Mouse (Mus musculus): ENCODE data around the gene Syngap1. TPM values are rescaled to one million over a fixed set of nuclear protein-coding genes. Genes with fewer than 3 reads are reported as not detected.
A peak's percentile ranks its signal among the peaks of the same experiment; 100 is the strongest.

Syngap1 gene
- total RNA-seq, 2 experiments from 2014 or later, result 452 to 471 TPM

DNA sequence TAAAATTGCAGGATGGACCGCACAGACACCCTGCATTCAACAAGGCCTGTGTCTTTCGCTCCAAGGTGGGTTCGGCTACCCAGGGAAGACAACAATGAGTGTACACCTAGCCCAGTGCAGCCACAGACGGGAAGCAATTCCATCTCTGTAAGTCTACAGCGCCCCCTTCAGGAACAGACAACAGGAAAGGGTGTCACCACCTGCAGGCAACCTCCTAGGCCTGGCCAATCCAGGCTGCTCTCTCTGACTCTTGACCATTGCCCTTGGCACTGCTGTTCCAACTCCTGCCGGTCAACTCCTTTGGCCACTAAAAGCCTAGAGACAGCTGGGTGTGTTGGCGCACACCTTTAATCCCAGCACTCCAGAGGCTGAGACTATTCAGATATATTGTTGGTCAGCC, 60.1 kb downstream of the Syngap1 start:
- Histone ChIP-seq H3K27ac (no peak overlapping the region), H3K4me3 (no peak overlapping the region)
- DNase-seq (ENCODE audit: extremely low spot score in 1 of 2, low spot score in 2 of 2), result no peak
- intact Hi-C loops (cut with DNase I), result no loop called here
- TF ChIP-seq CTCF (IDR thresholded peaks at IDR 0.05), result peak; percentile 17

DNA sequence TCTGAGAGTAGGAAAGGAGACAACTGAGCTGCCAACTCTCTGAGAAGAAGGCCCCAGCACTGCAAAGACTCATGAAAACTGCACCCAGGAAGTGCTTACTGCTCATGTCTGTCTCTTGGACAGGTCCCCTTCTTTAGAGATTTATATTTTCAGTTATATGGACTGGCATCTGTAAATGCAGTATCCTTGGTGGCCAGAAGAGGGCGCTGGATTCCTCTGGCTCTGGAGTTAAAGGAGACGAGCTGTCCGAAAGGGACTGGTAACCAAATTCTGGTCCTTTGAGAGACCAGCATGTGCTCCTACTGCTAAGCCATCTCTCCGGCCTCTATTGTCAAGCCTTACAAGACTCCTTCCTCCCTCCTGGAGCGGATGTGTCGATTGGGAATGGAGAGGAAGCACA, 60.8 kb downstream of the Syngap1 start:
- Histone ChIP-seq H3K27ac (no peak overlapping the region), H3K4me3 (no peak overlapping the region)
- no peak for DNase-seq (ENCODE audit: extremely low spot score in 1 of 2, low spot score in 2 of 2)
- intact Hi-C loops (cut with DNase I), result no loop called here
- peak; percentile 56 for TF ChIP-seq CTCF (IDR thresholded peaks at IDR 0.05)

DNA sequence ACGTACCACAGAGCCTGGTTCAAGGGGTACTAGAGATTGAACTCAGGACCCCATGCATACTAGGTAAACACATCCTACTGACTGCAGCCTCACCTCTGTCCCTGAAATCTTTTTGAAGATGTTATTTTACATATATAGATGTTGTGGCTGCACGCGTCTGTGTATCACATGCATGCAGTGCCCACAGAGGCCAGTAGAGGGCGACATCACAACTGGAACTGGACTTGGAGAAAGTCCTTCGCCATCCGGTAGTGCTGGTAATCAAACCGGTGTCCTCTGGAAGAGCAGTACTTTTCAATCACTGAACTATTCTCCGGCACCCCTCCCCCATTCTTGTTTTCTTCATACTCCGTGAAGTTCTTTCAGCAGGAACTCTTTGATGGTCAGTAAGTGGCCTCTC, 63.4 kb downstream of the Syngap1 start:
- DNase-seq (ENCODE audit: extremely low spot score in 1 of 2, low spot score in 2 of 2), result no peak

DNA sequence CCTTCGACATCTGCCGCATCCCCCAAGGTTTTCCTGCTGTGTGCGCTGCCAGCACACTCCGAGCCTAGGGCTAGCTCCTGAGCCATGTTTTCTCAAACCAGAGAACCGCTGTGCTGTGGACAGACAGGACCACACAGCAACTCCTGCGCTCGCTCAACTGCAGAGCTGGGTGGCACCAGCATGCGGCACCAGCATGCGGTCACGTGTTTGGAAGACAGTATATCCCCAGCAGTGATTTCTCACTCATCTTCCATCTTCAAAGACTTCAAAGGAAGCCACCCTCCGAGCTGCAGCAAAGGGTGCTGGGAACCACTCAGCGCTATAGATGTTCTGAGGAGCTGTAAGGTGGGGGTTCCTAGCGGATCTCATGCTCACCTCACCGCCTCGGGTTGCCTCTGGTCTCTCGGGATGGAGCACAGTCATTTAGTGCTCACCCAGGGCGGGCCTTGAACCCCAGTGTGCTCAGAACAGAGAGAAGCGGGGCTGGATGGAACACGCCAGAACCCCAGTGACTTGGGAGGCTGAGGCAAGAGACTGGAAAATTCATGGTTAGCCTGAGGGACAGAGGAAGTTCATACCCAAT, 63.9 kb downstream of the Syngap1 start:
- no peak overlapping the region for H3K4me3 ChIP-seq
- H3K27ac ChIP-seq, result peak overlapping the region; percentile 22; the same call in 1 of the 2 replicates
- intact Hi-C loops (cut with DNase I), result no loop called here
- DNase-seq (ENCODE audit: extremely low spot score in 1 of 2, low spot score in 2 of 2), result no peak
- TF ChIP-seq CTCF (IDR thresholded peaks at IDR 0.05), result no peak

More for the DNA sequence above, 63.4 kb downstream of the Syngap1 start:
- Histone ChIP-seq H3K27ac (no peak overlapping the region), H3K4me3 (no peak overlapping the region)
- intact Hi-C loops (cut with DNase I), result no loop called here
- TF ChIP-seq CTCF (IDR thresholded peaks at IDR 0.05), result peak; percentile 70

DNA sequence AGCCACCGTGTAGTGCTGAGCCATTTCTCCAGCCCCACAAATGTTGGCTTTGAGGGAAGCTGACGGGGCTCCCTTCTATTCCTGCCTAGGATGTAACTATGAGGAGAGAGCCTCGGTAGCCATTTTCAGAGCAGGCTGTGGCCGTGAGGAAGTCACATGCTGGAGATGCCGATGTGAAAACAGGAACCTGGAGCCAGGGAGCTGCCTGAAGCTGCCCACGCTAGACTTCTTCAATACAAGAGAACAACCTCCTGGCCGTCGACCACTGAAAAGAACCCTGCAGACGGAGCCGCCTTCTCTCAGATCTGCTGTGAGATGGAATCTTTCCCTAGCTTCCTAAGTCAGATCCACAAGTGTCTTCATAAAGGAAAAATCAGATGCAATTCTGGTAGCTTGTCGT, 64.6 kb downstream of the Syngap1 start:
- DNase-seq (ENCODE audit: extremely low spot score in 1 of 2, low spot score in 2 of 2), result no peak

DNA sequence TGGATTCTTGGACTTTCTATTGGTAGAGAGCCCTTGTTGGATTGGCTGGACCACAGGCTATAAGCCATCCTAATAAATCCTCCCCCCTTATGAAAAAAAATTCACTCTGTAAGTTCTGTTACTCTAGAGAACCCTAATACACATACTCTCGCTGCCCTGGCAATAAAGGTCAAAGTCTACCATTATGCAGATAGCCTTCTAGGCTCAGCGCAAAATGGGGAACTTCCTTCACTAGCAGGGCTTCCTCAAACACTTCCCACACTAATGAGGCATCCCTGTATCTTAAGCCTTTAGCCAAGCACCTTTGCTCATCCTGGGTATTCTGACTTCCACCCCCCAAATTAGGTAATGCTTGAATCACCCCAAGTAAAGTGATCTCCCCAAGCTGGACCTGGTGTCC, 67.2 kb downstream of the Syngap1 start:
- no peak for DNase-seq (ENCODE audit: extremely low spot score in 1 of 2, low spot score in 2 of 2)
- Histone ChIP-seq H3K27ac (no peak overlapping the region), H3K4me3 (no peak overlapping the region)
- intact Hi-C loops (cut with DNase I), result no loop called here
- TF ChIP-seq CTCF (IDR thresholded peaks at IDR 0.05), result no peak

More for the DNA sequence above, 64.6 kb downstream of the Syngap1 start:
- no peak for TF ChIP-seq CTCF (IDR thresholded peaks at IDR 0.05)
- Histone ChIP-seq H3K4me3 (no peak overlapping the region), H3K27ac (peak overlapping the region; percentile 22)
- intact Hi-C loops (cut with DNase I), result no loop called here

DNA sequence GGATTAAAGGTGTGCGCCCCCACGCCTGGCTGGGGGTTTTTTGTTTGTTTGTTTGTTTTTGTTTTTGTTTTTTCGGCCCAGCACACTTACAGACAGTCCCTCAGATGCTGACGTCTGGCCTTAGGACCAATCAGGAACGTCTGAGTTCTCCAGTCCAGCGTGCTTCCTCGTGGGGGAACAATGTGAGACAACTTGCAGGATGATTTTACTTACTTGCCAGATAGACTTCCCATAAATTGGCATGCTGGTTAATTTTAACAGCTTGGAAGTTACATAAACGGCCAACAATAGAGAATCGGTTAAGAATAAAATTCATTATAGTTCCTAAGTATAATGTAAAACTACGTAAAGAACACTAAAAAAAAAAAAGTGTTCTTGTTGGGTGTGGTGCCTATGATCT, 70.1 kb downstream of the Syngap1 start:
- Histone ChIP-seq H3K4me3 (no peak overlapping the region), H3K27ac (peak overlapping the region; percentile 80)
- TF ChIP-seq CTCF (IDR thresholded peaks at IDR 0.05), result no peak
- no peak for DNase-seq (ENCODE audit: extremely low spot score in 1 of 2, low spot score in 2 of 2)
- intact Hi-C loops (cut with DNase I), result loop anchor here (5.0 kb wide), 1 partner anchor 64 kb away; no protein-coding TSS in a partner anchor

DNA sequence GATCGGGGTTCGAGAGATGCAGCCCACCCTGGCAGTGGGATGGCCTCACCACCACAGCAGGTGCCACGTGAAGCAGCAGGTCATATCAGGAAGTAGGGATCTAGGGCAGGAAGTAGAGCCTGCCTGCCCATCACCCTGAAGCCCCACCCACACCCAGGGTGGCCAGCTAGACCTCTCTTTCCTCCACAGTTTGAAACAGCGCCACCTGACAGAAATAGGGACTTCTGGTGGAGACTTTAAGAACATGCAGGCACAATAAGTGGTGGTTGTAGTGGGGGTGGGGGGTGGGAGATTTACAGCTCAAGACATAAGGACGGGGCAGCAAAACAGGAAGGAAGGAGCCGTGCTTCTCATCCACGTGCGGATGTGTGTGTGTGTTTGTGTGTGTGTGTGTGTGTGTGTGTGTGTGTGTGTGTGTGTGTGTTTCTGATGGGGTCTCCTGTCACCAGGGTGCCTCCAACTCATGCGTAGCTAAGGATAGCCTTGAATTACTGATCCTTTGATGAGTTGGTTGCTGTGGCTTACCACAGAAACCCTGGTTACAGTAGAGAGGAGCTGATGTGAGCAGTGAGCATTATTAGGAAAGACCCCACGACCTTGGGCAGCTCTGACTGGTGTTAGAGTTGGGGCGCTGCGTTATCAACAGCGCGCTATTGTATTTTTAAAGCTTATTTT, 71.1 kb downstream of the Syngap1 start:
- no peak for DNase-seq (ENCODE audit: extremely low spot score in 1 of 2, low spot score in 2 of 2)
- intact Hi-C loops (cut with DNase I), result loop anchor here (5.0 kb wide), 1 partner anchor 65 kb away; no protein-coding TSS in a partner anchor
- Histone ChIP-seq H3K4me3 (no peak overlapping the region), H3K27ac (peak overlapping the region; percentile 80)
- no peak; the same call in none of the 2 replicates for TF ChIP-seq CTCF (IDR thresholded peaks at IDR 0.05)

DNA sequence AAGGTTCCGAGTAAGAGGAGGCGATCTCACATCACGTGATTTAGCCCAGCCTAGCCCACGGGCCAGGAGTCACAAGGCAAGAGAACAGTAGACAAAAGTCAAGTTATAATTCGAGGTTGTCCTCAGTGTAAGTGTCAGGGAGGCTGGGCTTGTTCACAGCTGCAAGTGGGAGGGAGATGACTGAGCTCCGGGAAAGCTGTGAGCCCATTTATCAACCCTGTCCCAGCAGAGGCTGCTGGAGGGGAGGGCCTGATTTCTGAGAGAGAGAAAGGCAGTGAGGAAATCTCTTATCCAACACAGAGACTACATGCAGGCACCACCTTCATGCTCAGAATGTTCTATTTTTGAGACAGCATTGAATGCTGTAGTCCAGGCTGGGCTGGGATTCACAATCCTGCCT, 71.9 kb downstream of the Syngap1 start:
- no peak for TF ChIP-seq CTCF (IDR thresholded peaks at IDR 0.05)
- H3K27ac ChIP-seq, result peak overlapping the region; percentile 42
- H3K4me3 ChIP-seq, result no peak overlapping the region
- intact Hi-C loops (cut with DNase I), result loop anchor here (5.0 kb wide), 1 partner anchor 66 kb away; no protein-coding TSS in a partner anchor
- DNase-seq (ENCODE audit: extremely low spot score in 1 of 2, low spot score in 2 of 2), result peak in 1 of 2 experiments; percentile 46

DNA sequence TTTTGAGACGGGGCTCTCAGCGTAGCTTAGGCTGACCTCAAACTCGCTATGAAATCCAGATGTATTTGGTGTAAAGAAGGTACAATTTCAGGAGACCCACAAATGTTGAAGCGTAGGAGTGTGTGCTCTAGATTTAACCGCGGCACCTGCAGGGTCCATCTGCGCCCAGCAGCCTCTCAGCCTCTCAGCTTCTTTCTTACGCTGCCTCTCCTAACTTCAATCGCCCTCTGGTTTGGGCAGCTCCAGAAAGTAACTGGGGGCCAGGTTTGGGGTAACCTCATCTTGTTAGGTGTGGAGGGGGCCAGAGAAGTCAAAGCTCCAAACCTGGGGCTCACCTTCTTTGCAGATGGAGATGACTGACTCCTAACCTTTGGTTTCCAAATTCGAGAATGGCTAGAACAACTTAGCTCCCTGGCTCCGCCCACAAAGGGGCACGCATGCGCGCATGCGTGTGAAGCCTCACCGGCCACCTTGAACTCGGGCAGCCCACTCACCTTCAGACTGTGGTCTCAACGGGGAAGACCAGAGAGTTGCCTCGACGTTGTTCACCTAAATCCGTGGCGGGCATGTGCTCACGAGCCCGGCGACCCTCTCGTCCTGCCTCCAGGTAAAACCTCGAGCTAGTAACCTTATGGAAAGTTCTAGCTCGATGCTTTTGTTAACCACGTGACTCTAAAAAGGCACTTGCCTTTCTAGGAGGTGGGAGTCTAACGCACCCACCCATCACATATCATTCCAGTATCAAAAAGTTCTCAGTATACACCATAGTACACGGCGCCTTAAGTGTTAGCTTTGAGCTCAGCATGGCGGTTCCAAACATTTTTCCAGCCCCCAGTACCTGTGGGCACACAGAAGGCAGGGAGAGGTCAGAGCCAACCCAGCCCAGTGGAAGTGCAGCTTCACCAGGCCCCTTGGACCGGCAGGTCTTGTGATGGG, 76.8 kb downstream of the Syngap1 start:
- intact Hi-C loops (cut with DNase I), result no loop called here
- no peak for TF ChIP-seq CTCF (IDR thresholded peaks at IDR 0.05)
- peak overlapping the region; percentile 50 for H3K4me3 ChIP-seq
- DNase-seq (ENCODE audit: extremely low spot score in 1 of 2, low spot score in 2 of 2), result peak; percentile 78 to 79
- H3K27ac ChIP-seq, result peak overlapping the region; percentile 96

DNA sequence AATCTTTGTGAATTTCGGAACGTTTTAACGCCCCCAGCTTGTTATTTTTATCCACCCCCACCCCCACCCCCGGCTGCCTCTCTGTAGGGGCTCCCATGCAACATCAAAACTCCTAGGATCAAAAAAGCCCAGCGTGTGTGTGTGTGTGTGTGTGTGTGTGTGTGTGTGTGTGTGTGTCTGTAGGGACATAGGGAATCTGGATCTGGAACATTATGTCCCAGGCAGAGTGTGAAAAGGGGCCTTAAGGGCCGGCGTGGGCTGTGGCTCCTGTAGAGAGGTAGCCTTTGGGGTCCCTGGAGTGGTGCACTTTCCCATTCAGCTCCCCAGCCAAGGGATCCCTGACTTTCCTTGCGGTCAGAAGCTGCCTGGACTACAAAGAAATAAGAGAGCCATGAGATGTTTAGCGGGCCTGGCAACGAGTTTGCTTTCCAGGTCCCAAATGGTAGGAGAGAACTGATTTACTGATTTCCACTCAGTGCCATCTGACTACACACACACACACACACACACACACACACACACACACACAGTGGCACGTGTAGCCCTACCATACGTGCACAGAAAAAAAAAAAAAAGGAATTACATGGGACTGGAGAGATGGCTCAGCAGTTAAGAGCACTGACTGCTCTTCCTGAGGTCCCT, 77.6 kb downstream of the Syngap1 start:
- TF ChIP-seq CTCF (IDR thresholded peaks at IDR 0.05), result no peak
- H3K4me3 ChIP-seq, result peak overlapping the region; percentile 50
- intact Hi-C loops (cut with DNase I), result no loop called here

More for the DNA sequence above, 77.6 kb downstream of the Syngap1 start:
- DNase-seq (ENCODE audit: extremely low spot score in 1 of 2, low spot score in 2 of 2), result peak in 1 of 2 experiments; percentile 39
- peak overlapping the region; percentile 96 for H3K27ac ChIP-seq

All from left cerebral cortex, adult 2 months (tissue).